Mouse (Mus musculus) left cerebral cortex, adult 18-20 months (tissue): ENCODE results near the gene Fcho1. TPM values are rescaled to one million over a fixed set of nuclear protein-coding genes. Genes with fewer than 3 reads are reported as not detected.

Experiments used
- DNase-seq, 2 experiments: peaks; one replicate each; pipeline ENCODE4 v3.0.0; 2021 to 2022; ENCODE audit warnings: low spot score in 2 of 2, mixed read lengths in 1 of 2
- total RNA-seq, 2 experiments: library from RNA; stranded (reverse); gene quantifications; 2 replicates each; pipeline ENCODE4 v1.2.3; 2021

The Fcho1 gene
- total RNA-seq, 2 experiments from 2014 or later: 155 to 167 TPM

DNA sequence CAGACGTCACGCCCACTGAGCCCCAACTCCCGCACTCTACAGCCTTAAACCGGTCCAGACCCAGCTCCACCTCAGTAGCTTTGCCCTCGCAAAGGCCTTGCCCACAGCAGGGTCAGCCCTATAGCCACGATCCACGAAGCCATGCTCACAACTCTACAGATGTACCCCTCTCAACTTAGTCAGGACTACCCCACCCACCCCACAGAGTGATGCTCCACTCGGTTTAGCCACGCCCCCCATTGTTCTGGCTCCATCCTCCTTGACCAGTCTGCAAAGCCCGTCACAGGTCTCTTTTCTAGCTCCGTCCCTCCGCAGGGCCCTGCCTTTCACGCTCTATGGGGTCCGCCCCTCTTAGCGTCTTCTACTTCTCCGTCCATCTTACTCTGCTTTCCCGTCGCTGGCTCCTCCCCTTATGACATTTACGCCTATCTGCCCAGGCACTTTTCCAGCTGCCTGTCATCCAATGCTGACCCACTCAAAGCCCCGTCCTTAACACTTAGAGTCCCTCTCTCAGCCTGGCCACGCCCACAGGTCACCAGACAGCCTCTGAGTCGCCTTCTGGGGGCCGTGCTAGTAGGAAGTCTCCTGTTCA is 39.3 kb downstream of the Fcho1 start:
- DNase-seq: no peak

DNA sequence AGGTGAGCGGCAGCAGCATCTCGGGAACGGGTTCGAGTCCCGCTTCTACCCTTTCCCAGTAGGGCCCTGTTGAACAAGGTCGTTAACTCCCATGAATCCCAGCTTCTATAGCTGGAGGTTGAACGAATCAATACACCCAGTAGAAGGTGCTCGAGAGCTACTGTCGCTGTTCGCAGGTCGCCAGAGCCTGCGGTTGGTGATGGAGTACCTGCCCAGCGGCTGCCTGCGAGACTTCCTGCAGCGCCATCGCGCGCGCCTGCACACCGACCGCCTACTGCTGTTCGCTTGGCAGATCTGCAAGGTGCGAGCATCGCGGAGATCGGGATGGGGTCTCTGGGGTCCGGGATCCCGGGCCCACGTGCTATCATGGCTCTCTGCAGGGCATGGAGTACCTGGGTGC is 39.9 kb downstream of the Fcho1 start:
- no peak for DNase-seq

DNA sequence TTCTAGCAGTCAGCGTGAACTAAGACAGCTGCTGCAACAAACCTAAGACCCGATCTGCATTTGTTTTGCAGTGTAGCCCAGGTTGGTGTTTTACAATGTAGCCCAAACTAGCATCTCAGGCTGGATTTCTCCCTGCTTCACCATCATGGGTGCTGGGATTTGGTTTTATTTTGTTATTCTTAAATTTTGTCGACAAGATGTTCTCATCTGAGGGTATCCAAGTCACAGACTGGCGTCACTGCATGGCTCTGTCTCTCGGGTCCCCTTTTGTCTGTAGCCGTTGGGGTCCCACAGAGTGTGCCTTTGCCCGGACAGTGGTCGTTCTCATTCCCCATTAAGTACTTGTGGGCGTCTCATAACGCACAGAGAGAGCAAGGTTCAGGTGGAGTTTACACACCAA is 40.8 kb downstream of the Fcho1 start:
- DNase-seq: no peak

DNA sequence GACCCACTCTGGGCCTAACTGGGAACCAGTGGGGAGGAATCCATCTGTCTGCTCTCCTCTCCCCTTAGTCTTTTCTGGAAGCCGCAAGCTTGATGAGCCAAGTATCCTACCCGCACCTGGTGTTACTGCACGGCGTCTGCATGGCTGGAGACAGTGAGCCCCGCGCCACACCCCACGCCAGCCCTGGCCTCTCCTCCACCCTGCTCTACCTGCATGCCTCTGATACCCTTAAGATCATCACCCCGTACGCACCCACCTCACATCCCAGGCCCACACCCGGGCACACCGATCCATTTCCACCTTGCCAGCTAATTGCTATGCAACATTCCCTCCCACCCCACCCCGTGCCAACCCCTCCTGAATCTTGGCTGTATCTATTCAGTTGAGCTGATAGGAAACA is 42.7 kb downstream of the Fcho1 start:
- no peak for DNase-seq

DNA sequence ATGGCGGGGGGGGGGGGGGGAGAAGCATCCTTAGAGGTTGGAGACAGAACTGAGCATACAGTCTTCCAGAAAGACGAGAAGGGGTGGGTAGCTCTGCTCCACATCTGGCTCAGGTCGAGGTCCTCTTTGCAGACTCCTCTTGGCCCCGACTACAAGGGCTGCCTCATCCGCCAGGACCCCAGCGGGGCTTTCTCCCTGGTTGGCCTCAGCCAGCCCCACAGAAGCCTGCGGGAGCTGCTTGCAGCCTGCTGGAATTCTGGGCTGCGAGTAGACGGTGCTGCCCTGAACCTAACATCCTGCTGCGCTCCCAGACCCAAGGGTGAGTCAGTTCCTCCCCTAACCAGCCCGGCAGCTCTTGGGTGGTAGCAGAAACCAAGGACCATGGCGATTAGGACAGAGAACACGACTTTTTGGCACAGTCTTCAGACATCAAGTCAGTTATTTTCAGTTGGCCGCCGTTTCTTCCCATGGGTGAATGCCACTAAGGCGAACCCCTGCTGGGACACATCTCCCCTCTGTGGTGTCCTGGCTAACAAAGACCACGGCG is 44.1 kb downstream of the Fcho1 start:
- no peak for DNase-seq

DNA sequence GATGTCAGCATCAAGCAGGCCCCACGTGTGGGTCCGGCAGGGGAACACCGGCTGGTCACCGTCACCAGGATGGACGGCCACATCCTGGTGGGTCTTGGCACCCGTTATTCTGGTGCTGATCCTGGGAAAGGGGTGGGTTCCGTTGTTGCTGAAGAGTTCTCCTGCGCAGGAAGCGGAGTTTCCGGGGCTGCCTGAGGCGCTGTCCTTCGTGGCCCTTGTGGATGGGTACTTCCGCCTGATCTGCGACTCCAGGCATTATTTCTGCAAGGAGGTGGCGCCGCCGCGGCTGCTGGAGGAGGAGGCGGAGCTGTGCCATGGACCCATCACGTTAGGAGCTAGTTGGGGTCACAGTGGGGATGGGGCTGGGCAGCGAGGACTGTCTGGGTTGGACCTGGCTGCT is 45.0 kb downstream of the Fcho1 start:
- DNase-seq: no peak

DNA sequence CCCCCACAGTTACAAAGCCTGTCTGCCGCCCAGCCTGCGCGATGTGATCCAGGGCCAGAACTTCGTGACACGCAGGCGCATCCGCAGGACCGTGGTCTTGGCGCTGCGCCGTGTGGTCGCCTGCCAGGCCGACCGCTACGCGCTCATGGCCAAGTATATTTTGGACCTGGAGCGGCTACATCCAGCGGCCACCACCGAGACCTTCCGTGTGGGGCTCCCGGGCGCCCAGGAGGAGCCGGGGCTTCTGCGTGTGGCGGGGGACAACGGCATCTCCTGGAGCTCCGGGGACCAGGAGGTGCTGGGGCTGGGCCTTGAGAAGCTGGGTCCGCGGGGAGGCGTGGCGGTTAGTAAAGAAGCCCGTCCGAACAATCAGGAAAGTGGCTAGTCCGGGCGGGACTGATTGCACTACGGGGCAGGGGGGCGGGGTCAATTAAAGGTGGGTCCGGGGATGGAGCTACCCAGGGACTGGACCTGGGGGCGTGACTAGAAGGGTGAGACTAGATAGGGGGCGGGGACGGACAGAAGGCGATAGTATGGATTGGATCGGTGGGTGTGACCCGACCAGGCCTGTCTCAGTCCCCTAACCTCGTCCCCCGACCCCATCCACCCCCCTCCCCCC is 45.9 kb downstream of the Fcho1 start:
- no peak for DNase-seq

DNA sequence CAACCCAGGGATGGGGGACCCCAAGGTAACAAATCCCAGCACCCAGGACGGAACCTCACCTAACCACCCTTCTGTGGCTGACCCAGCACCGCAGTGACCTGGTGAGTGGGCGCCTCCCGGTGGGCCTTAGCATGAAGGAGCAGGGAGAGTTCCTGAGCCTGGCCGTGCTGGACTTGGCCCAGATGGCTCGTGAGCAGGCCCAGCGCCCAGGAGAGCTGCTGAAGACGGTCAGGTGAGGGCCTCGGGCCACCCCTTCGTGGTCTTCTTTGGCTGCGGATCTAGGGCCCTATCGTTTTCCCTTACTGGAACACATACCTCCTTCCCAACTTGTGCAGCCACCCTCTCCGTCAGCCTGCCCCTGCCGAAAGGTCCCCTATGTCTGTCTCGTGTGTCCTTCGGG is 46.4 kb downstream of the Fcho1 start:
- no peak for DNase-seq

DNA sequence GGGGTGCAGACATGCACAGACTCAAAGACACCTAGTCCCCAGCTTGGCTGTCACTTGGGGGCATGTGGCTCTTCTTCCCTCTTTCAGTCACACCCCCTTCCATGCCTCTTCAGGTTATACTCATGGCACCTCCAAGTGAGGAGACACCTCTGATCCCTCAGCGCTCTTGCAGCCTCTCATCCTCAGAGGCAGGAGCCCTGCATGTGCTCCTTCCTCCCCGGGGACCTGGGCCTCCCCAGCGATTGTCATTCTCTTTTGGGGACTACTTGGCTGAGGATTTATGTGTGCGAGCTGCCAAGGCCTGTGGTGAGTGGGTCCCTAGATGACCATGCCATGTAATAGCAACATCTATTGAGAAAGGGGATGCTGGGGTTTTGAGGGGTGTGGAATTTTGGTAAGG is 47.3 kb downstream of the Fcho1 start:
- DNase-seq: no peak

DNA sequence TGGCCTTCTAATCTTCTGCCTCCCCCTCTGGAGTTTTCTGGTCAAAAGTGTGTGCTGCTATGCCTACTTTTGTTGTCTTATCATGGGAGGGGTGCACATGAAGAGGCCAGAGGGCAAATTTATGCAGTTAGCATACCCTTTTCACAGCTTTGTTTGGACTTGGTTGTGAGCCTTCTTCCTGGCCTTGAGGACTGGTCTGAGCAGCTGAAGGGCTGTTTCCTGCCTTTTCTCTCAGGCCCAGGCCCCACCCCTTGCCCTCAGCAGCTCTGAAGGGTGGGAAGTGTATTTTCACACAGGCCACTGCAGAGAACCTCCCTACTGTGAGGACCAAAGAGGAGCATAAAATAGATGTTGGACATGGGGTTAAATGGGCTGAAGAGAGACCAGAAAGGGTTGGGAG is 48.0 kb downstream of the Fcho1 start:
- DNase-seq: no peak

DNA sequence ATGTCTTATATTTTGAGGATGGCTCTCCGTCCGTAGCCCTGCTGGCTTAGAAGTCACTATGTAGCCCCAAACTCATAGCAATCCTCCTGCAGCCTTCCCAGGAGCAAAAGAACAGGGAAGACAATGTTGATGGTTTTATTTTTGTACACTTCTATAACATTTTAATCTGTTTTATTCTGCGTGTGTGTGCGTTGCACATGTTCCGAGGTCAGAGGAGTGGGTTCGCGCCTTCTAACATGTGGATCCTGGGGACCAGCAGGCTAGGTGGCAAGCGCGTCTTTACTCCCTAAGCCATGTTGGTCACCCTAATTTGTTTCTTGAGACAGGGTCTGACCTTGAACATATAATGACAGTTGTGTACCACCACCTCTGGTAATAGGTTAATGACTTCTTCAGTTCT is 48.7 kb downstream of the Fcho1 start:
- DNase-seq: no peak

DNA sequence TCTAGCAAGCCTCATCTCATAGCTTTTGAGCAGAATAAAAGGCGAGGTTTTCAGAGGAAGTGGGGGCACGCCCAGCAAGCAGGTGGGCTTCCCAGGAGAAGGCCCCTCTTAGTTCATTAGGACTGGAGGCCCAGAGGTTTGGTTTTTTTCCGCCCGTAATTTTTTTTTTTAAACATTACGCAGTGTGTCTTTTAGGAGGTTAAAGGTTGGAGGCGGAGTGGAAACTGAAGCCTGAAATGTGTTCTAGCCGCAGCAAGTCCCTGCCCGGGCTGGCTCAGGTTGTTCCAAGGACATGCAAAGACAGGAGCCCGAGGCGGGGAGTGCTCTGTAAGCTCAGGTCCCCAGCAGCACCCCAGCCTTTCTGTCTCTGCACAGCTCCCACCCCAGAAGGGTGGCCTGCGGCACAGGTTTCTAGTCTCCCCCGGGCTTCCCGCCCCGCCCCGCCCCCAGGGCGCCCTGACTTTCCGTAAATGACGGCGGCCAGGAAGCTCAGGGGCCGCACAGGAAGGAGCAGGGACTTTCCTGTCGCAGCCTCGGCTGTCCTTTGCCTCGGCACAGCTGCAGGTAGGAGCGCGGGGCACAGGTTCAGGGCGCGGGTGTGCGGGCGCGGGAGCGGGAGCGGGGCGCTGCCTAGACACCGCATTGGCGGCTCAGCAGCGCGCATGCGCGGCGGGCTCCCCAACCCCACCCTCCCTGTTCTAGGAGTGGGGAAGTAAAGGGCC is 49.3 kb downstream of the Fcho1 start, which contains the start of gene Jak3:
Gene Jak3, plus strand, starts transcription at position 277 of the 722 bp plus-strand sequence.
- DNase-seq: peak; percentile 53 to 54

DNA sequence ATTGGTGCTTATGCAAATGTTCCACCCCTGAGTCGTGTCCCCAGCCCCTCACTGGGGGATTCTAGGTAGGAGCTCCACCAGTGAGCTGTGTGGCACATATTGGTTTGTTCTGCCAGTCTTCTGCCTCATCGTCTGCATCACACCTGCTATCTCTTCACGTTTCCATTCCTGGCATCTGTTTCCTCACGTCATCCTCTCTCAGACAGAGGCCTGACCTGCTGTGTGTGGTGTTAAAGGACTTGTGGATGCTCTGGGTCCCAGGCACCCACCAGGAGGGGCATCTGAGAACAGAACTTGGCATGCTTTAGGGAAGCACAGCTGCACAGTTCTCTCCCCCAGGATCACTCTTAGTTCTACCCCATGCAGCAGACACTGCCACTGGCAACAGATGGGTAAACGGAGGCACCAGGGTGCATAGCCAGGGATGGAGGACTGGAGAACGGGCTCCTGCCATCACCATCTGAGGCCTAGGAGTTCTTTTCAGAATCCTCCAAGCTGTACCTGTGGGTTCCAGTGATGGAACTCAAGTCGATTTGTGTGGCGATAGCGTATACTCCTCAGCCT is 50.0 kb downstream of the Fcho1 start:
- no peak for DNase-seq

DNA sequence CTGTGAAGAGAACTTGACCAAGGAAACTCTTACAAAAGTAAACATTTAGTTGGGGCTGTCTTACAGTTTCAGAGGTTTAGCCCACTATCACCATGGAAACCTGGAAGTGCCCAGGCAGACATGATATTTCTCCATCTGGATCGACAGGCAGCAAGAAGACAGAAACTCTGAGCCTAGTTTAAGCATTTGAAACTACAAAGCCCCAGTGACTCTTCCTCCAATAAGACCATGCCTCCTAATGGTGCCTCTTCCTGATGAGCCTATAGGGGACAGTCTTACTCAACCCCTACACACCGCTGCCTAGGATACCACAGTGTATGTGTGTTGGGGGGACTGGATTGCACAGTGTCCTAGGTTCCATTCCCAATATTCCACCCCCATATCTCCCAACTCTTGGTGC is 51.4 kb downstream of the Fcho1 start:
- no peak for DNase-seq

DNA sequence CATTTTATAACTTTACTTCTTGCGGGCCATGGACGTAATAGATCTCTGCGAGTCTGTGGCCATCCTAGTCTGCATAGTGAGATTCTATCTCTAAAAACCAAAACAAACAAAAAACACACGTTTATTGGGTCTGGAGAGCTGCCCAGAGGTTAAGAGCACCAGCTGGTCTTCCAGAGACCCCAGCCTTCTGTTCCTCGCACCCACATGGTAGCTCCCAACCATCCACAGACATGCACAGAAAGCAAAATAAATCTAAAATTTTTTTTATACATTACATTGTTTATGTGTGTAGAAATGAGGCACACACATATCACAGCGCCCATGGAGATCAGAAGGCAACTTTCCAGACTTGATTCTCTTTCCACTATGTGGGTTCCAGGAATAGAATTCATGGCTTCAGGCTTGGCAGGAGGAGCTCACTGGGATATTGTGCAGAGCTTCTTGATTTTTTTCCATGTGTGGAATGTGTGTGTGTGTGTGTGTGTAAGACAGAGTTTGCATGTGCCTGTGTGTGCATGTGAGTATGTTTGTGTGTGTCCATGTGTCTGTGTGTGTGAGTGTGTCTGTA is 53.3 kb downstream of the Fcho1 start:
- no peak for DNase-seq

DNA sequence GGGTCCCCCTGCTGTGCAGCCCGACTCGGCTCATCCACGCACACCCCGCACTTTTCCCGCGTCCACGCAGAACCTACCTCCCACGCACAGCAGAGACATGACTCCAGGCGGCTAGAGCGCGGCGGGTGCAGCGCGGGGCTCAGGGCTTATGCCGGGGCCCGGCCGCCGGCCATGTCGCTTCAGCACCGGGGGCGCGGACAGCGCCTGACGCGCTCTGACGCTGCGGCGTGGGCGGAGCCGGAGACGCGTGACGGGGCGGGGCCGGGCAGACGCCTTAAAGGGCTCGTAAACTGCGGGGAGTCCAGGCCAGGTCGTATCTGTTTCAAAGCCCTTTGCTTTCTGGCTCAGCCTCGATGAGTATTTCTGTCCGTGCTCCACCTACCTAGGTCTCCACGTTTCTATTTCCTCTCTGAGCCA is 54.0 kb downstream of the Fcho1 start, which contains the start of gene Unc13a:
Gene Unc13a, minus strand, starts transcription at position 209 of the 417 bp plus-strand sequence.
- peak; percentile 93 to 94 for DNase-seq

DNA sequence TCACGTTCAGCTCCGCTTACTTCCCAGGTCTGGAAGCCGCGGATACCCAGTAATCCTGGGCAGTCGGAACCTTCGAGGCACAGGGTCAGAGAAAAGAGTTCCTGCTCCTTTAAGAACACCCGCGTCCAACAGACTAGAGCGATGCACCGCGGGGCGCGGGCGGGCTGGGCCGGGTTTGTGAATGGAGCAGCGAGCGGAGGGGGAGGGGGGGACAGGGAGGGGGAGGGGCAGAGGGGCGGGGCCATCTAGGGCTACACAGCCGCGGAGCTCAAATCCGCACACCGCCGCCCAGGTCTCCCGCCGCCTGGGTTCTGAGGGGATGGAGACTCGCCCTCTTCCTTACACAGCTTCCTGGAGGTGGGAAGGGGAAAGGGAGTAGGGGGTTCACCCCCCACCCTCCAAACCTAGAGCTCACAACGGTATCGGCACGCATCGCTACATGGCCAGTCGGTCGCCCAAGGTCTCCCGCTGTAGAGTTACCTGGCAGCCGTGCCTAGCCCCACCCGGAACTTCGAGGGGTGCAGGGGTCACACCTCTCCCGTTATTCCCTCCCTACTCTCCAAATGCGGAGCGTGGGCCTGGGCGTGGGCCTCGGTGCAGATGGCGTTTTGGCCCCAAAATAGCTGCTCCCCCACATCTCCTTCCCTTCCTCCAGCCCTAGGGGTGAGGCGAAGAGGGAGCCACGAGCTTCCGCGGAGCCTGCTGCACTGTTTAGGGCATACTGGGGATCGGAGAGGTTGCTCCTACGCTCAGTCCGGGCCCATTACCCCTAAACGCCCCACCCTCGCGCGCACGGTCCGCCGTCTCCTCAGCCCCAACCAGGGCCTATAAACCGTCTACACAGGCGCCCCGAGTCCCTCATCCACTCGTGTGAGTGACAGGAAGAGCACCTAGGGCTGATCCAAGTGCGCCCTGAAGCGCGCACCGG is 54.6 kb downstream of the Fcho1 start:
- peak; percentile 70 to 81 for DNase-seq

DNA sequence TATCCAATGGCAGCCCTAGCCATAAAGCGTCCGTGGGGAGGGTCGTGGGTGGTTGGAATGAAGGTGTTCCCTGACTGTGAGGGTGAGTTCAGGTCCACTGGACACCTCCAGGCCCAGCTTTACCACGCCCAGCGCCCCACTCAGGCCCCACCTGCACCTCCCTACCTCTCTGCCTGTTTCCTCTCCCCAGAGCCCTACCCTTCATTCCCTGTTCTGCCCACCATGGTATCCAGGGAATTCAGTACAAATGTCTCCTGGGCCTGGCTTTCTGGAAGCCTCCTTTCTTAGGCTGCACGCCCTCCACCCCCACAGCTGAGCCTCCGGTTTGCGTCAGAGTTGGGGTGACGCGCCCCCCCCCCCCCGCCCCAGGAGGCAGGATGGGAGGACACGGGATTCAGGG is 55.3 kb downstream of the Fcho1 start:
- peak in 1 of 2 experiments; percentile 45 for DNase-seq

DNA sequence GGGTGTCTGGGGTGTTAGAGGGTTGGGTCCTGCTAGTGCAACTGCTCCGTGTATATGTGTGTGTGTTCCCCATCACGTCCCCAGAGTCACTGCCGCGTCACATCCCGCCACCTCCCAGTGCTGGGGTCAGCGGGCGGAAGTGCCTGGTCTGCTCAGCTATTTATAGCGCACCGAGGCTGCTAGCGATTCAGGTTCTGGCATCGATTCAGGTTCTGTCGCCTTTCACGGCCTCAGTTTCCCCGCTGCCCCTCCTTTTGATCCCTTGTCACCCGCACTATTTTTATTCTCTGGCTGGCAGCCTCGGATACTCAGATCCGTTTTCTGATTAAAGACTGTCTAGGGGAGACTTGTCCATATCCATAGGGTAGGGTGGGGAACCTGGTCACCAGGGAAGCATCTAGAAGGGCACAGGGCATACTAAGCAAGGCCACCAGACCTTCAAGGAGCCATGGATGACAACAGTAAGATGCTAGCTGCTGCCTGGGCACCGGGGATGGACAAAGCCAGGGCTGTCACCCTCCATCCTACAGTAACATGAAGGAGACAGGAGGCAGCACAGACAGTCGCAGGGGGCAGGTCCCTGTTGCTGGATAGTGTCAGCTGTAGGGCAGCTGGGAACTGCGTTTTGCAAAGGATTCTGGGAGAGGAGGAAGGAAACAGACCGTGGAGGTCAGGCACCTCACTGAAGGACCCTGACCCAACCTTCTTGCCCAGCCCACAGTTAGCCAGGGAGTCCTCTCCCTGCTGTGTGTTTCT is 57.1 kb downstream of the Fcho1 start:
- DNase-seq: peak; percentile 27 to 56

DNA sequence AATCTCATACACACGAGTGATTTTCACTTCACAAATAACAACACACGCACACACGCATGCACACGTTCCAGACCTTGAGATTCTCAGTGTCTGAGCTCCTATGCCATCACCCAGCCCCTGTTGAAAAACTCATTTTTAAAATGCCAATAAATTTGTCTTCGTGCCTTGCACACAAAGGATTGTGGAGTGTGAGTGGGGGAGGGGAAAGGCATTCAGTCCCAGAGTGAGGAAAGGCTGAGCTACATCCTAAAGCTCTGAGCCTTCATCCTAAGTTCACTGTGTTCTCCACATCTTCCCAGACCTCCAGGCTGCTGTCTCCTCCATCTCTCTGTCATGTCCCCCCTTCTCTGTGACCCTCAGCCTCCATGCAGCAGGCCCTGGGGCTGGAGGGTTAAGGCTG is 58.3 kb downstream of the Fcho1 start:
- no peak for DNase-seq
